Mouse (Mus musculus) heart, adult 18-20 months (tissue): ENCODE measurements at regions not wholly inside any gene's neighbourhood (a gene's known extent, or its start where the extent isn't known, plus 50 kb on each side); places are given as distances from the start of the nearest gene placed in this dataset.

Experiments used
- DNase-seq, 2 experiments: peaks; one replicate each; pipeline ENCODE4 v3.0.0; 2021 to 2022; ENCODE audit warnings: mixed read lengths in 1 of 2
- microRNA-seq, 2 experiments: library from miRNA; unstranded; fragments of <30 nt; microRNA quantifications; one replicate each; pipeline ENCODE4 v1.2.0; 2022

DNA sequence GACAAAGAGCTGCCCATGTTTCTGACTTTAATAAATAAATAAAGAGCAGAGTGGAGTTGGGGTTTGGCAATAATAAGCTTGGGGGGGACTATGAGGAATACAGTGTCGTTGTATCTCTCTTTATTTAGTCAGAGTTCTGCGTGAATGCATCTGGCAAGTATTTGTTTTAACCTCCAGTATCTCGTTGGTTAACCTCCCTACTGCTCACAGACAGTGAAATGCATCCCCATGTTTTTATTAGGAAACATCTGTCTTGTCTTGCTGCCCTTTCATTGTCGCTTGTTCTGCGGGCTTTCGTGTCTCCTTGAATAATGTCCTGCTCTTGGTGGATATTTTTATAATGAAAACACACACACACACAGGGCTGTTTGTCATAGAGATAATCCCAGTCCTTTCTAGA, 118.8 kb upstream of the Ccdc54 start:
- no peak for DNase-seq

DNA sequence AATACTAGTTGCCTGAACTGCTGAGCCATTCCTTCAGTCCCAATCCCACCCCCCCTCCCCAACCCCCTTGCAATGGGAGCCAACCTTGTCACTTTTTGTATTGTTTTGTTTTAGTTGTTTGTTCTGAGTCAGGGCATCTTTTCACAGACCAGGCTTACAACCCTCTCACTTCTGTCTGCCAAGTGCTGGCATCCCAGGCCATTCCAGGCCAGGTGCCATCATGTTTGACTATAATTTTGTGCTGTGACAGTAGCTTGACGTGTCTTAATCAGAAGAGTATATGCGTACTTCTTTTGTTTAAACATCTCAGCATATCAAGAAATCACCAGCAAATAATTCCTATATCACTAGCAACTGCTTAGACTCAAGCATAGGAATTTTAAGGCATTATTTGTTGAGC, 117.0 kb upstream of the Ccdc54 start:
- no peak for DNase-seq

DNA sequence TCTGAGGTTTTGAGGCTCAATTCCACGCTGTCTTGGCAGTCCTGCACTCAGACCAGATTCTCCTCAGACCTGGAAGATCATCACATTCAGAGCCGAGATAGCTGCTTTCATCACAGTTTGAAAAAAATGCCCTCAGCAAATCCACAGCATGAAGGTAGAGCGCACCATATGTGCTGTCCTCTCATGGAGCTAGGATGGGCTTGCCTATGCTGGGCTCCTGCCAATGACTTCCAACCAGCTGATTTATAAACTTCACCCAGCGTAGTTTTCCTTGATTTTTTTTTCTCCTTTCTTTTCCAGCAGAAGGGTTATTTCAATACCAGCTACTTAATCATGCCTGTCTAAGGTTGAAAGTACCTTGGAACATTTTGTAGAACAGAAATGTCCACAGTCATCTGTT, 115.0 kb upstream of the Ccdc54 start:
- DNase-seq = no peak

DNA sequence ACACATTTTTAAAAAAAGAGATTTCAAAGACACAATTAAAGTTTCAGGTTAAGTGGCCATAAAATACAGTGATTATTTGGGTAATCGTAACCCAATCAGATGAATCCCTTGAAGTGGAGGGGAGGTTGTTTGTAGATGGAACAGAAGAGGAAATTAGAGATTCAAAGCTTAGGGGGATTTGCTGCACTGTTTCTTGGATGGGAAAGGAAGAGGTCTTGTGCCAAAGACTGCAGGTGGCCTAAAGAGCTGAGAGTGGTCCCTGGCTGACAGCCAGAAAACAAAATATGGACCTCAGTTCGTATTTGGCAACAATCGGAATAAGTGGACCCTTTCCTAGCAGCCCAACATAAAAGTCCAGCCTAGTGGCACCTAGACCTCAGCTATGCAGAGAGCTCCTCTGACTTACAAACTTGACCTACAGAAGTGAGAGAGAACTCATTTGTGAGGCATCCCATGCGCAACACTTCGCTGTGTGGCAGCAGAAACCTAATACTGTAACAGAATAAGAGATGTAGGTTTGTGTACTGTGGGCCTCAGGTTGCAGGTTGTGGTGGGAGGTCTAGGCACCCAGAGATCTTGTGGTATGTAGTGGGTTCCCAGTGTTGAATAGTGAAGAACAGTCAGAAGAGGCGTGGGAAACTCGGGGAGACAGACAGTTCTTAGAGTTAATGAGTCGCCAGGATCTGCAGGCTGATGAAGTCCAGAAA, 110.0 kb upstream of the Ccdc54 start:
- no peak for DNase-seq

DNA sequence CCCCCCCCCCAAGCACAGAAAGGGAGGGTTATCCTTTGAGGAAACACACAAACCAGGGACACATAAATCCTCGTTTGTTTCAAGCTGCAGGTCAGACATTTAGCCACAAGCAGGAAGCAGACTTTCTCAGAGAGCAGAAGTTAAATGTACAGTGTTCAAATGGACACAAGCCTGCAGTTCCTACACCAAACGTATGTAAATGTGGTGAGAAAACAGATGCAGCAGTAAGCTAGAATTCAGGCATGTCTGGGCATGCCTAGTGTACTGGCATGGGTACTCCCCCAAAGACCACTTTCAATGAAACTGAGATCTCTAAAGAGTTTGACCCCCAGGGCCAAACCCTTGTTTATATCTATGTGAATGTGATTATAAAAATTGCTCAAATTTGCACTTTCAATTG, 109.2 kb upstream of the Ccdc54 start:
- DNase-seq = no peak

DNA sequence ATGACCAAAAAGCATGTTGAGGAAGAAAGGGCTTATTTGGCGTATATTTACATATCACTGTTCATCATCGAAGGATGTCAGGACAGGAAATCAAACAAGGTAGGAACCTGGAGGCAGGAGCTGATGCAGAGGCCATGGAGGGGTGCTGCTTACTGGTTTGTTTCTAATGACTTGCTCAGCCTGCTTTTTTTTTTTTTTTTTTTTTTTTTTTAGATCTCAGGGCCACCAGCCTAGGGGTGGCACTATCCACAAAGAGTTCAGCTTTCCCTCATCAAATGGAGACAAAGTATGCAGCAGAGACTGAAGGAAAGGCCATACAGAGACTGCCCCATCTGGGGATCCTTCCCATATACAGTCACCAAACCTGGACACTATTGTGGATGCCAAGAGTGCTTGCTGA, 106.8 kb upstream of the Ccdc54 start:
- DNase-seq = no peak

DNA sequence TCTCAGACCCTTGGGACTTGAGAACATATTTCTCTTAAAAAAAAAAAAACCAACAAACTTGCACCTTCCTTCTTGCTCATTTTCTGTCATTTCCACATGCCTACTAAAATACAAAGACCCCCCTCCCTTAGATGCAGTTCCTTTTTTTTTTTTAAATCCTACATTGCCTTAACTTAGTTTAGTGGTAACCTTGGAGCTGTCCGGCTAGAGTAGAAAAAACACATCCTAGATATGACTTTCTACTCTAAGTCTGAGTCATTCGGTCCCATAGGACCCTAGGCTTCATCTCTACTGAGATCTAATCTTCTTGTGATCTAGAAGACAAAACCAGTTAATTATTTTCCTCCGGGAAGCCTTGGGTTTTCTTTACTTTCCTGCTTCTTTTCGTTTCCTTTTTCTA, 105.1 kb upstream of the Ccdc54 start:
- DNase-seq = no peak

DNA sequence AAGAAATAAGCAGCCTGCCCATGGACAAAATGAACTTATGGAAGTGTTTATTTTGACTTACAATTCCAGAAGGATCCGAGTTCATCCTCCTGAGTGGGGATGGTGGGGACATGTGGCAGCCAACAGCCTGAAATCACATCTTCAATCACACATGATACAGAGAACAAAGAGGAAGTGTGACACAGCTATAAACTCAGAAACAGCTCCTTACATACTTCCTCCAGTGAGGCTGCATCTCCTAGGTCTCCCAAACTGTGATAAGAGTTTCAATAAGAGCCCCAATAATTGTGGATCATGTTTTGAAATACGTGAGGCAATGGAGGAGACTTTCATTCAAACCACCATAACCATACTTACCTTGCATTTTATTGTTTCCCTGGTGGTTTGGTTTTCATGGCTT, 103.1 kb upstream of the Ccdc54 start:
- DNase-seq = no peak

DNA sequence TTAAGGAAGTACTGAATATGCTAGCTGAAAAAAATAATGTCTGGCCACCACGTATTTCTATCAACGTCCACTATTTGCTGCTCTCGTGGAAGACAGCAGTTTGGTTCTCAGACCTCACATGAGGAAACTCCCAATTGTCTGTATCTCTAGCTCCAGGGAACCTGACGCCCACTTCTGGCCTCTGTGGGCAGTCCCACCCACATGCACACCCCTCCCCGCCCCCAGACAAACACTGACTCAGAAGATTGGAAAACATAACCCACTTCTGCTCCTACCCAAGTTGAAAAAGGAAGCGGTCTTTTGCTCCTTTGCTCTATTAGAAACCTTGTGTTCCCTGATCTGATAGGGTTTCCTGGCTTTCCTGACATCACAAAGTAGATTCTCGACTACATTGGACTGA, 99.9 kb upstream of the Ccdc54 start:
- no peak for DNase-seq

DNA sequence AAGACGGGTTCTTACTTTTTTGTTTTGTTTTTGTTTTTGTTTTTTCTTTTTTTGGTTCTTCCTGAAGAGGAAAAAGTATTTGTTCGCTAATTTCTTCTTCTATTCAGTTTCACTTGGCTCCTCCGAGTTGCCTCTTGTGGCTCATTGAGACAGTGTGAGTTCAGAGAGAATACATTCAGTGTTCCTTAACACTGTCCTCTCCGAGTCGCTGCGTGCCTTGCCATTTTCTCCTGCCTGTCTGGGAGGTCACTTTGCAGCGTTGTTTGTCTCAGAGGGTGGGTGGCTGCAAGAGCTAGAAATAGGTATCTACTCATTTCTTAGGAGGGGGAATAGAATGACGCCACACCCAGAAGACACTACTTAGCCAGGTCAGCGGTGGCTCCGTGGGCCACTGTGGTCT, 98.6 kb upstream of the Ccdc54 start:
- peak in 1 of 2 experiments; percentile 3 for DNase-seq

DNA sequence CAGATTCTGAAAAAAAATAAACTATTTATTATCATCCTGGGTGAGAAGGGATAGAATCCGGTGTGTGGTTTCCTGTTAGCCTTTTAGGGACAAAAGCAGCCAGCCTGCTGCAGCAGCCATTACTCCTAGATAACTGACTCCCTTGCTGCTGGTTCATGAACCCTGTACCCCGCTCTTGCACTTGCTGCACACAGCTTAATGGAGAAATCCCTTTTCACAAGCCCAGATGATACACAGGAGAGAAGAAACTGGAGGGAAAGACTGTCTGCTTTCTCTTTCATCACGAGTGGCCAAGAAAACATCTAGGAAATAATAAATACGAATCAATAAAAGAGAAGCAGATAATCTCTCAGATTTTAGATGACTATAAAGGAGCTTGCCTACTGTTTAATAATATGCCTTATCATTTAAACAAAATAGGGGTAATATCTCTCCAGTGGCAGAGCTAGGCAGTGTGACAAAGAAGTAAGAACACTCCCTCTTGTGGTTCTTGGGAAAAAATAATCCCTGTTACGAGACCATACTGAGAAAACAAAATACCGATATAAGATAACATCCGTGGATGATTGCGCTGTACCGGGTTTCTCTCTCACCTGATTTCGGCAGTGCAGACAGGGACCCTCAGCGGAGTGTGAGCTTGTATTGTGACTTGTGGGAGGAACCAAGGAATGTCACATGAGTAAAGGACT, 98.0 kb upstream of the Ccdc54 start:
- DNase-seq = peak in 1 of 2 experiments; percentile 10

DNA sequence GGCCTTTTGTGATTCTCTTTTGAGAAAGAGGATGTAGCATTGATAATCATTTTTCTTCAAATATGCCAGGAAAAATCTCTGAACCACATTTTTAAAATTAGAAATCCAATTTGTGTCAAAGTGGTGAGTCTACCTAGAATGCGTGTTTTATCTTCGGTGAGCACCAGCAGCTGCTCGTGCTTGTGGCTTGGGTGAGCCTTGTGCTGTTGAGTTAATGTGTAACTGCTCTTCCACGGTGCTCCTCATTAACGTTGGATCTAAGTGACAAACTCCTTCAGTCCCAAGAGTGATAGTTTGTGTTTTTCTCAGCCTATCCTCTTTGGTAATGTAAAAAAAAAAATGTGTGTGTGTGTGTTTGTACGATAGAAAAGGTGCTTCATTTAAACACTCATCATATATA, 88.7 kb upstream of the Ccdc54 start:
- no peak for DNase-seq

DNA sequence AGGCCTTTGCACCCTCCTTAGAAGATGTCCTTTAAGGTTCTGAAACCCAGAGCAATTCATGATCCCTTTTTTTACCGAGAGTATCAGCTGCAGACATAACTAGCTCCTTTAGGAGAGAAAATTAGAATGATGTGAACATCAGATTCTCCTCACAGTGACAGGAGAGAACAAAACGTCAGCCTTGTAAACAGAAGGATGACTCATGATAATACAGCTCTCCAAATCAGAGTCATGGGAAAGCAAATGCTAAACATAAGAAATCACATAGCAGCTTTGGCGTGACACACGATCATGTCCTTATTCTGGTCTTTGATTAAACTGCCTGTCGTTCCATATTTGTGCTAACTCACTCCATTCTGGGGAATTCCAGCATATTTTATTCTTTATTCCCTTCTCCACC, 82.4 kb upstream of the Ccdc54 start:
- peak in 1 of 2 experiments; percentile 4 for DNase-seq

DNA sequence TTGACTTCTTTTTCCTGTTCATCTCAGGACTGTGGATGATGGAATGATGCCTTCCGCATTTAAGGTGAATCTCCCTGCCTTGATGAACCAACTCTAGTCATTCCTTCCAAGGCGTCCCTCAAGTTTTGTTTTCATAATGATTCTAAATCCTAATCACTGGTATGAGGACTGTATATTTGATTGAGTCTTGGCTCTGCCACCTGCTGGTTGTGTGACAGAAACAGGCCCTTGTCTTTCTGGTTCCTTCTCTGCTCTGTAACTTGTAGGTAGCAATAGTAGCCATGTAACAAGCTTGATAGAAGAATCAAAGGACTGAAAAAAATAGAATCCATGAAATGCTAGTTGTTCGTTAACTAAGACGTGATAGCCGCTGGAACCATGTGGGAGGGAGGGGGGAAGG, 81.8 kb upstream of the Ccdc54 start:
- DNase-seq = peak in 1 of 2 experiments; percentile 3

DNA sequence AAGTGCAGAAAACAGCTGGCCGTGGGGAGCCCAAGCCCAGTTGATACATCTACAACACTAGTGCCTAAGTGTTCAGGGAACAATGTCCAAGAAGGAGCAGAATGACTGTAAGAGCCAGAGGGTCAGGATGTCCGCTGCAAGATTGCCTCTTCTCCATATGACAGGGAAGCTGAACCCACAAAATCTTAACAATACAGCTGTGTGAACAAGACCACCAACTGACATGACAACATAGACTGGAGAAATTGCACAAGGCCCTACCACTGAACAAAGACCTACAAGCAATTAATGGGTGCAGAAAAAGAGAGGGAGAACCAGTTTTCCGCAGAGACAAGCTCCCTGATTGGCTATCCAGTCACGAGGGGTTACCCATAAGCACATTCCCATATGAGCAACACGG, 80.2 kb upstream of the Ccdc54 start:
- DNase-seq = no peak

DNA sequence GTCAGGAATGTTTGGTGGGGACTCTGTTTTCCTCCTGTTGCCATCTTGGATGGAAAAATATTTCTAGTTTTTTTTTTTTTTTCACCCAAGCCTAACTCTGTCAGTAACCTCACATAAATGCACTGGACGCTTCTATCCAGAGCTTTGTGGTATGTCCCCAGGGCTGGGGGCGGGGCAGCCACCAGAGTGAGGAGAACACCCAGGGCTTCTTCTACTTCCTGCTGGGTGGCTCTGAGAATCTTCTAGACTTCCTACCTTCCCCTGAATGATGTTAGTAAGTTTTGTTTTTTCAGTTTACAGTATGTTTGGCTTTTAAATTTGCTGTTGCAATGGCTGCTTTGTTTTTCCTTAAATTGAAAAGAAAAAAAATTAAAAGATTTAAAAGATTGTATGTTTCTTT, 73.3 kb upstream of the Ccdc54 start:
- DNase-seq = no peak

Small RNA genes in the stretch of these regions (microRNA-seq; reads per million reads assigned to microRNA genes)
- gene Mir6363 = 0 reads per million in 2 experiments
